Mouse (Mus musculus) embryo, embryonic 10 days (tissue): ENCODE data around the gene Cd300lb.
"Not testable (repeated sequence)": the region's sequence is repeated elsewhere in the genome, so short reads cannot be mapped to it uniquely, and the experiment has no call there.

ENCODE experiments used
- DNase-seq: peaks from one replicate; pipeline ENCODE4 v3.0.0-alpha.2; 2015; ENCODE audit warnings: low spot score

Cd300lb gene

DNA sequence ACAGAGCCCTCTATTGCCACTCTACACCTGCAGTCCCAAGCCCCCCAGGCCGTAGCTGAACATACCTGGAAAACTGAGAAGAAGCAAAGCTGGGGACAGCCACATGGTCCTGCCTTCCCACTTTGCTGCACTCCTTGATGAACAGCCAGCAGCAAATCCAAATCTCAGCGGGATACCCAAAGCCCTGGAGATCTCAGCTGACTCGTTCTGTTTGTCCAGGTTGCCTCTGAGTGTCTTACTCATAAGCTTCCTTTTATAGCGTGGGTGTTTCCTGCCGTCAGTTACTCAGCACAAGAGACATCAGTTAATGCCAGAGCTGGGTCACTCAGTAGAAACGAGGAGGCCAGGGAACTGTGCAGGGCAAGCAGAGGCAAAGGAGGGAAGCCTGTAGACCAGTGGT lies at the start of gene Cd300lb:
Gene Cd300lb, minus strand, starts transcription at position 243 of the 400 bp plus-strand sequence.
- no peak for DNase-seq

DNA sequence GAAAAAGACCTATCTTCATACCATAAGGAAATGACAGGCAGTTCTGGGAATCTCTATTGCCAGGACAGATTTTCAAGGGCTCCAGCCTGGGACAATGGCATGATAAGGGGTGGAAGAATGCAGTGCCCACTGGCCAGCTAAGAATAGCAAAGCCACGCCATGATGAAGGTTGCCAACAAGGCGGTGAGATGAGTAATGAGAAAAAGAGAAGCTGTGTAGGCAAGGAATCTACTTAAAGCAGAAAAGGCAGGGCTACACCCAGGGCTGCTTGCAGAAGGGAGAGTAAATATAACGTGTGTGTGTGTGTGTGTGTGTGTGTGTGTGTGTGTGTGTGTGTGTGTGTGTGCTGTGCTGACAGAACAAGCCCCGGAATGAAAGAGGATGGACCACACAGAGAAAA lies 47.7 kb upstream of the Cd300lb start:
- no peak for DNase-seq

DNA sequence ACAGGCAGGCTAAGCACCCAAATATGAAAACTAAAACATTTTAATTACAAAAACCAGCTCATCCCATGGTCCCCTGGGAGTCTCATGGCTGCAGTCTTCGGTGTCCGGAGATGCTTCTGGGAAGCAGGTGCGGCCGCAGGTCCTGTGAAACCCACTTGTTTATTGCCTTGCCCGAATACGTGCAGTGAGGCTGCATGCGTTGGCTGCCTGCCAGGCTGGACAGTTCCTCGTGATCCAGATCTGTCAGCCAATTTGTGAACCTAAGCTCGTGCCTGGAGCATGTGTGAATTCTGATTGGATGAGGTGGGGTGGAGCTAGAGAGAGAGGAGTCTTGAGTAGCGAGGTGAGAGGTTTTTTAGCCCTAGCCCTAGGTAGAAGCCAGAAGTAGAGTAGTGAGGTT lies 38.5 kb upstream of the Cd300lb start:
- no peak for DNase-seq

DNA sequence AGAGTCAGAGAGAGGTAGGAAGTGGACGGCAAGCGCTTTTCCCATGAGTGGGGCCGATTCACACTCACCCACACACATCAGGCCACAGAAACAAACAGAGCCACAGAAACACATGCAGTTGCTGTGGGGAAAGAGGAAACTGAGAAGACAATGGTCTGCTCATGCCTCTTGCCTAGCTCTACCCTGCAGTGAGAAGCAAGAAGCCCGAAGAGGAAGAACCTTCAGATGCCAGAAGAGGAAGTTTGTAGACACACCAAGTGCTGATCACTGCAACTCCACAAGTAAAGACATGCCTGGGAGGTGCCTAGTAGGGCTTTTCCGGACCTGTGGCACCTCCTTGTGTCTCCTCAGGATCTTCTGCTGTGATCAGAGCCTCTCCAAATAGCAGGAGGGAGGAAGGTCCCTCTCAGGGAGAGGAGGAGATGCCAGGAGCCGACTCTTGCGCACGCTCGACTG lies 34.6 kb upstream of the Cd300lb start, which contains the start of gene Cd300c:
Gene Cd300c, minus strand, starts transcription at position 406 of the 456 bp plus-strand sequence.
- DNase-seq = no peak

DNA sequence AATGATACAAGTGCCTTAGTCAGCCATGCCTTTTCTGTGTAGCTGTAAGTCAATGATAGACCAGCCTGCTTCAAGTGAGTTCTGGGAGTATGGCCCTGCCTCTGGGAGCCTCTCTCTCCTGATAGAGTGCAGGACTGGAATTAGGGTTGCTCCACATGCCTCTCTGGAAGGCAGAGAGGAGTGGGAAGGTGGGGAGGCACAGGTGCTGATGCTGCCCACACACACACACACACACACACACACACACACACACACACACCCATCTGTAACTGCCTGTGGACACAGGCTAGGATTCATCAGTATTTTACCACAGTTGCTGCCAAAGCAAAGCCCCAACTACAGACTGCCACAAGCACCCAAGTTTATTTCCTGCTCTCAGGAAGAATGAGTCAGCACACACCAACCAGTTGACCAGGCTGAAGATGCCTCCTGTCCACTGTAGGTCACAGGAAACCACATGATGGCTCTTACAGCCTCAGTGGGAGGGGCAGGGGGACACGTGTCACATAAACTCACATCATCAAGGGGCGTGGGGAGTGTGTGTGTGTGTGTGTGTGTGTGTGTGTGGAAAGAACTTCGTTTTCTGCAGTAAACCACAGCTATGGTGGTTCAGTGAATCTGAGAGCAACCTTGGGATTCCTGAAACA lies 31.1 kb upstream of the Cd300lb start:
- DNase-seq = no peak

DNA sequence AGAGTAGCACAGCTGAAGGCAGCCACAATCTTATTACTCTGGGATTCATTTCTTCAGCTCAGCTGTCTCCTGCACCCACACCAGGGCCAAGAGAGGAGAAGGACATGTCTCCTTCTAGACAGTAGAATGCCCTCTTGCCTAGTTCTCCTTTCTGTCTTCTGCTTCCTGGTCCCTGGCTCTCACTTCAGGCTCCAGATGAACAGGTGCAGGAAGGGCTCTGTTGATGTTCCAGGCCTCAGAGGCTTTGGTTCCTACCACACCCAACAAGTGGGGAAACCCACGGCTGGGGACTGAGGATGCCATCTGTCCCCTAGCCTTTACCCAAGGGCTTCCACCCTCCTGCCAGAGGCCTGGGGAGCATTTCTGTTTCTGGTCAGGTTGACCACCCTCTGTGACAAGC lies 26.2 kb upstream of the Cd300lb start:
- no peak for DNase-seq

DNA sequence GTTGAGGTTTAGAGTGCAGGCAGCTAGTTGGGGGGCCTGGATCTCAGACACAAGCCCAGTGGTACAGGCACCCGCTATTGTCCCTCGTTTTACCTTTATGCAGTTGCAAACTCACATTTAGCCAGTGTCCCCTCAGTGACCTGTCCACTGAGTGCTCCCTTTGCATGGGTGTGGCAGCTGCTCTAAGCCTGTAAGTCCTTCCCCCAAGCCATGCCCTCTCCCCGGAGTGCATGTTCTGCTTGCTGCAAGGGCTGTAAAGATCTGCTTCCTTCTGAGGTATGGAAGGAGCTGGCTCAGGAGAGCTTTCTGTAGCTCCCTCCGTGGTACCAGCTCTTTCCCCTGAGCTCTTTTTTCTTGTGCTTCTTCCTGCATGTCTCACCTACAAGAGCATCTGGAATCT lies 595 bp downstream of the Cd300lb start:
- no peak for DNase-seq

DNA sequence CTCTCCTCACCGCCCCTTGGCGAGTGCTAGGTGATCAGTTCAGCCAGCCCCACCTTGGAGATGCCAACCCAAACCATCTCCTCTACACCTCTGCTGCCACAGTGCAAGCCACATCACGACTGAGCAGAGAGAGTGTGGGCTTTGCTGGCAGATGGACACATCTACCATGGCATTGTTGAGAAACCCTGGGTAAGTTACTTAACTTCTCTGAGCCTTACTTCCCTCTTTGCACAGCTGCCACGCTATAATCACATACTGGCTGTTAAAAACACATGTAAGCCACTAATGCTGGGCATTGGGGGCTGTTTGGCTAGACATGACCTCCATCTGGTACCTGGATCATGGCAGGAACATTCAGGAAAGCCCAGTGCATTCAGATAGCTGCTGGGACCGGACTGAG lies 3.1 kb downstream of the Cd300lb start:
- no peak for DNase-seq

DNA sequence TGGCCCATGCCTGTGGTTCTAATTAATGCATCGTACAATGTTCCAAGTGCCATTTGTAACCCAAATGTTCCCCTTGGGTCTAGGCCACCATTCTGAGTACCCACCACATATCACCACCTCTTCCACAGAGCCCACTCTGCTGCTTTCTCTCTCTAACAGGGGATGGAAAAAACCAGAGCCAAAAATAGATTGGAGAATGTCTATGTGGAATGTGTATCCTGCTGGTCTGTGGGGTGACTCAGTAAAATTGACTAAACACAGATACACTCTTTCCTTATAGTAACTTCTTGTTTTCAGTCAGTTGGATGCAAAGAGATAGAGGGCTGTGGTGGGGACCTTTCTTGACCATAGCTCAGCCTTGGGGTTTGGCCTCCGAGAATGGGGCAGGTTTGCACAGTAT lies 4.6 kb downstream of the Cd300lb start:
- DNase-seq = no peak

DNA sequence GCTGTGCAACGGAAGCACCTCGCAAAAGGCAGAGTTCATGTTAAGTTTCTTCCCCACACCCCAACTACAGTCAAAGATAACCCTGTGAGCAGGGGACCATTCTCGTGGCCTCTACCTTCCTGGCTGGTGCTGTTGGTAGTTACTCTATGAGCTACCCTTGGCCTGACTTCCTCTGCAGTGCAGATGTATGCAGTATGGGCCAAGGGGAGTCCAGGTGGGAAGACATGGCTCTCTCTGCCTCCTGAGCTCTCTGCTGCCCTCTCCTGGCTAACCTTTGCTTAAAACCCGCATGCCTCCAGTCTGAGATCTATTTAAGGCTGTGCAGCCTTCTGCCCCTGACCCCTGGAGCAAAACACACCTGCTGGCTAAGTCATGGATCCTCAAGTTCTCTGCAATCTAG lies 10.2 kb downstream of the Cd300lb start:
- peak; percentile 44 for DNase-seq

DNA sequence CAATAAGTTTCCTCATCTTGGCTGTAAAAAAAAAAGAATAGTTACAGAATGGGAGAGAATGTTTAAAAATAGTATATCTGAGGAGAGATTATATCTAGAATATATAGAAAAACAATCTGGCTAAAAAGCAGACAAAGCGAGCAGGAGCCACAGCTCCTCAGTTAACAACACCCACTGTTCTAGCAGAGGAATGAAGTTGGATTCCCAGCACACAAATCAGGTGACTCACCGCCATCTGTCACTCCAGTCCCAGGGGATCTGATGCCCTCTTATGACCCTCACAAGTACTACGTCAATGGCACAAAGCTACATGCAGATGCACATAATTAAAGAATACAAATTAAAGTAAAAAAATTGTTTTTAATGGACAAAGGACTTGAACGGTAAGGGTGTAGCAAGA lies 11.7 kb downstream of the Cd300lb start:
- no peak for DNase-seq

DNA sequence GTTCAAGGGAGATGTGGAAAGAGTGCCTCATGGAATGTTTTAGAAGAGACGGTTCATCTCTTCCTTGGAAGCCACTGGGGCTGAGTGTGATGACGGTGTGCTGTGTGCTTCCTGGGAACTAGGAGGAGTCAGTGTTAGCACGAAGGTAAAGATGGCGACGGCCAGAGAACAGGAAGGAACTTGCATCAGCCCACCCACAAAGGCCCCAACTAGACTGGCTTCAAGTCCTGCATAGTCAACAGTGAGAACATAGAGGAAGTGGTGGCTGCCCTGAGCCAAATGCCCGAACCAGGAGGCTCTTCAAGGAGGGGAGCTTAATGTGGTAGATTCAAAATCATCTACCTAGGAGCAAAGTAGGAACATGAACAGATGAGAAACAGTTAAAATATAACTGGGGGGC lies 17.1 kb downstream of the Cd300lb start:
- DNase-seq = no peak

DNA sequence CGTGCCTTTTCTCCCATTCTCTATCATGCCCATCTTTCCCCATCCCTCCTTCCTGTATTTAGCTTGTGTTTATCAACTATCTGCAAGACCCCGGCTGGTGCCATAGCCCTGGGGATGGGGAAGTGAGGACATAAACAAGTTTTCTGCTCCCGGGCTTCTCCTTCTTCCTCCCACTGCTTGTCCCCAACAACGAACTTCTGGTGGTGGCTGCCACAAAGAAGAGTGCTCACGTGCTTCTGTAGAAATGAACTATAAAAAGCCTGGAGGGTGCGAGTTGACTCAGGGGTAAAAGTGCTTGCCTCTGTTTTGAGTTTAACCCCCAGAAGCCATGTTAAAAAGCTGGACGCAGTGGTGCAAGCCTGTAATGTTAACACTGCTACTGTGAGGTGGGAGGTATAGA lies 19.2 kb downstream of the Cd300lb start:
- DNase-seq = no peak

DNA sequence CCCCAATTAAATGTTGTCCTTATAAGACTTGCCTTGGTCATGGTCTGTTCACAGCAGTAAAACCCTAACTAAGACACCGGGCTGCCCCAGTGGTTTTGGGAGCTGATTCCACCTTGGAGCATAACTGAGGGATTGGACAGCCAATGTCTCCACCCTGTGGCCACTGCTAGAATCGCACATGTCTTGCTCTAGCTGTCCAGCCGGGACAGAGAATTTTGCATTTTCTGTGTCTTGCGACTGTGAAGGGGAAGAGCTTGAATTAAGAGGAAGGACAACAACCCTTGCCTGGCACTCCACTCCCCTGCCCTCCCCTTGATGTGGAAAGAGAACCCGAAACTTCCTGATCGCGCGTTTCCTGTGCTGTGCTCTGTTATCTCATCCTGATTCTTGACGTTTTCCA lies 21.3 kb downstream of the Cd300lb start:
- peak; percentile 92 for DNase-seq

DNA sequence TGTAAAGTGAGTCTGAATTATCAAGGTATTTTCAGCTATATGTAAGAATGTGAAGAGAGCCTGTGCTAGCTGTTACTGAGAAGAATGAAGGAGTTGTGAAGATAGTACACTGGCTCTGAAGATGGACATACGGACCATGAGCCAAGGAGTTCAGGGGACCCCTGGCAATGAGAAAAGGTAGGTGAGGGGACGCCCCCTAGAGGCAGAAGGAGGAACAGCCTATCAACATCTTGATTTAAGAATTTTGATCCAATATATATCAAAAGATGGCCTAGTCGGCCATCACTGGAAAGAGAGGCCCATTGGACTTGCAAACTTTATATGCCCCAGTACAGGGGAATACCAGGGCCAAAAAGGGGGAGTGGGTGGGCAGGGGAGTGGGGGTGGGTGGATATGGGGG lies 24.6 kb downstream of the Cd300lb start:
- not testable (repeated sequence) for DNase-seq

DNA sequence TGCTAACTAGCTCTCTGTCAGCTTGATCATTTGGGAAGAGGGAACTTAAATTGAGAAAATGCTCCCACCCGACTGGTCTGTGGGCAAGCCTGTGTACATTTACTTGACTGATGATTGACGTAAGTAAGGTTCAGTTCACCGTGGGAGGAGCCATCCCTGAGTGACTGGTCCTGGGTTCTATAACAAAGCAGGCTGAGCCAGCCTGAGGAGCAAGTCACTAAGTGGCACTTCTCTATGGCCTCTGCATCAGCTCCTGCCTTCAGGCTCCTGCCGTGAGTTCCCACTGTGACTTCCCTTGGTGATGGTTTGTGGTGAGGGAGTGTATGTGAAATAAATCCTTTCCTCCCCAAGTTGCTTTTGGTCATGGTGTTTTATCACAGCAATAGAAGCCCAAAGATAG lies 26.1 kb downstream of the Cd300lb start:
- DNase-seq = no peak

DNA sequence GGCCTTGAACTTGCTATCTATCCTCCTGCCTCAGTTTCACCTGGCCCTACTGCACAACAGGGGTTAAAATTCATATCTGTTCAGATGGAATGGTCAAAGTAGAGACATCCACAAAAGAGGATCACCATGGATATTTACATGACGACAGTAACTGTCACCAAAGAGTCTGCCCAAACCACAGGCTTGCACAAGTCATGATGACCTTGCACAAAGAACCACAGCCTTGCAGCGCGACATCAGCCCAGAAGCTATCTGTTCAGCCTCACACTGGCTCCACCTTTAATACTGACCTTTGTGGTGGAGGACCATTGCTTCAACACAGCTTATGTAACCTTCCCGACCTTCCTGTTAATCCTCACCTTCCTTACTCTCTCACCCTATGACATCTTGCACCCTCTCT lies 26.6 kb downstream of the Cd300lb start:
- no peak for DNase-seq

DNA sequence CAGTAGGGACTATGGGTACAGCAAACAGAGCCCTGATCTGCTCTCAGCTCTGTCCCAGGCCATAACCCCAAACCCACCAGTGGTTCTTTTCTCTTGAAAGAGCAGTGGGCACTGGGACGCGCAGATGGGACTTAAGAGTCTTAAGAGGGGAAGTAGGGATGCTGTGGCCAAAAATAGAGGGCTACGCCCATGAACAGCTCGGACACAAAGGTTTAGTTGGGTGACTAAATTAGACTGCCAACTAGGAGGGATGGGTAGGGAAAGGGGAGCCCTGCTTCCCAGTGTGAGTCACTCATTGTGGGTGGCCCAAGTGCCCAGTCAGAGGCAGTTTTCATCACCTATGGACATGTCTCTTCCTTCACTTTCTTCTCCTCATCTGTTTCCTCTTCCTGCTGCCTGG lies 31.0 kb downstream of the Cd300lb start:
- DNase-seq = no peak

DNA sequence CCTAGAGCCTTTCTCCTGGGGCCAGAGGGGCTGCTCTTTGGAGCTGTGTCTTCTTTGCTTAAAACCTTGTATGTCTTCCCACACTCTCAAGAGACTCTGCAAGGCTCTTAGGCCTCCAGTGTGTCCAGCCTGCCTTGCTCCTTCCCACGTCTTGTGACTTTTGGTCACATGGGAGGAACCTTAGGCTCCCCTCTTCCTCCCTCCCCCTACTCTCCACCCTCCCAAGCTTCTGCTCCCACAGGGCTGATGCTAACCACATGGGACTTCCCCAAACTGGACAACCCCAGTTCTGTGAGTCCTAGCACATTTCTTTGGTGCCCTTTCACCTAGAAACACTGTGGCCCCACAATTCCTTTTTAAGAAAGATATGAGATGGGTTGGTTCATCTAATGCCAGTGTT lies 36.2 kb downstream of the Cd300lb start:
- no peak for DNase-seq

DNA sequence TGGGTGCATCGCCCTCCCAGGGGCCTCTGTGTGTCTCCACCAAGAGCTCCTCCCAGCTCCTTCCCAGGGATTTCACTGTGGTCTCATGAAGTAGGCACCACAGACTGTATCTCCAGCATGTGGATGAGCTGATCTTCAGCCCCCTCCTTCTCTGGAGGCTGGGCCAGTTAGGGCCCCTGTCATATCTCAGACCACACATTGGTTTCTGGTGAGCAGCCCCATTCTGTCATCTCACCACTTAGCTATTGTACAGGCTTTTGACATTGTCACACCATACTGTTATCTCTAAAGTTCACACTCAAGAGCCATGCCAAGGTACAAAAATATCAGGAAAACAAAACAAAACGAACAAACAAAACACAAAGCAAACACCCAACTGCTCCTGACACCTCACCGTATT lies 38.1 kb downstream of the Cd300lb start:
- DNase-seq = no peak

DNA sequence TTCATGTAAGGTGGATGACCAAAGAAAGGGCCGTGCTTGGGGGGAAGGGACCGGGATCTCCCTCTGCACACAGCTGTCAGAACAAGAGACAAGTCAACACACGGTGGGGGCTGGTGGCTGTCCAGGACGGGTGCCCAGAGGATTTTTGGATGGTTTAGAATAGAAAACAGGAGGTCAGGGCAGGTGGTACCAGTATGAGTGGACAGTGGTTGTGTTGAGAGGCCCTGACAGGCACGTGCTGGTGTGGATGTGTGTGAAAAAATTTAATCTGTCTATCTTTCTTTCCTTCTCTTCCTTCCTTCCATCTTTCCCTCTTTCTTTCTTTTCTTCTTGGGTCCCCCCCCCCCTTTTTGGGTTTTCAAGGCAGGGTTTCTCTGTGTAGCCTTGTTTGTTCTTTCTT lies 43.6 kb downstream of the Cd300lb start:
- no peak for DNase-seq

DNA sequence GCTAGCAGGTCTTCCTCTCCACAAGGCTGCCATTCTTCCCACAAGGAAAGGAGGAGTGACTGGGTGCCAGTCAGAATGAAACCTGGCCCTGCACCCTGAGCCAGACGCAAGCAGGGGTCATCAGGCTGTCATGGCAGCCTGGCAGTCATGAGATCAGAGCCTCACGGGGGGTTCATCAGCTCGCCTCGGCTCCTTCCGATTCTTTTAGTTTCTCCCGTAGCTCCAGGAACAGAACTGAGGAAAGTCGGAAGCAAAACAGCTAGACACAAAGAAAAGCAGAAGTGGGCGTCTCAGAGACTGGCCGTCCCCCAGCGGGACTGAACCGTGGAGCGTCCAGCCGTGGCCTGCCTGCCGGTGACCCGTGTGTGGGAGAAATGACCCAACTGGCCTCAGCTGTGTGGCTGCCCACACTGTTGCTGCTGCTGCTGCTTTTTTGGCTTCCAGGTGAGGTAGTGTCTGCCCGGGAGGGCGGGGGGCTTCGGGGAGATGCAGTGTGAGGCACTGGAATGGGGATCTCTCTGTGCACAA lies 44.1 kb downstream of the Cd300lb start, which contains the start of gene Cd300a:
Gene Cd300a, plus strand, starts transcription at position 51 of the 528 bp plus-strand sequence.
- DNase-seq = no peak

DNA sequence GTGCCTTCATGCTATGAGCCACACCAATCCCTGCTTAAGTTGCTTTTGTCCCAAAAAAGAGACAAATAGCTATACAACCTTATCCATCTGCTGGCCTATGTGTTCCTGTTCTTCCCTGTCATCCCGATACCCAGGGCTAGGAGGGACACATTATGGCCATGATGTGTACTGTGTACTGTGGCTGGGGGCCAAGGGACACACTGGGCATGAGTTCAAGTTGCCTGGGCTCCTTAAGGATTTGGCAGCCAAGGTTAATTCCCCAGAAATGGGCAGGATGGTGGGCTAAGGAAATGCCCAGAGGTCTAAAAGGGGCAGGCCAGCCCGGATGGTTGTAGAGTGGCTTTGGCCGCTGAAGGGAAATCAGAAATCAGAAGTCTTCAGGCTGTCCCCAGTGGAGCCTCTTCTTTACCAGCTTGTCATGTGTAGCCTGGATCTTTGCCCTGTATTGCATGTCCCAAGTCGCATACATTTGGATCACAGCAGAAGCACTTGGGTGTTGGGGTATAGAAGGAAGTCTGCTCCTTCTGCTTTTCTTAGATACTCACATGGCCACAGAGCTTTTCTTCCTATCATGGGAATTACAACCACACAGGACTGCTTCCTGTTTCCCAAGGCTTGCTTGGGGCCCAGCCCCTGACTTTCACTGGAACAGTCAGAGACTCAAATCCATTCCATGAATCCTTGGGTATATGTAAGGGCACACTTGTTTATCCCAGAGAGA lies 49.6 kb downstream of the Cd300lb start:
- DNase-seq = no peak
